Mouse (Mus musculus) heart, adult 9 months (tissue): ENCODE measurements around the gene Map3k15.

Experiments
- DNase-seq, 2 experiments: peaks; one replicate each; pipeline ENCODE4 v3.0.0; 2022; ENCODE audit warnings: low spot score in 2 of 2

Map3k15 gene

GRCm38 (mm10) chrX:159988002-159988960 lies at the start of gene Map3k15:
TSS of gene Map3k15 (plus strand) at chrX:159988433.
- DNase-seq: peak; percentile 5 to 27

- DNase-seq: peak; percentile 56
These were observed 45.7 kb upstream of the Map3k15 start for GRCm38 (mm10) chrX:159942569-159942968.

GRCm38 (mm10) chrX:159943586-159943985 lies 44.6 kb upstream of the Map3k15 start:
- no peak for DNase-seq

GRCm38 (mm10) chrX:159953546-159954429 lies 34.4 kb upstream of the Map3k15 start:
- no peak for DNase-seq

GRCm38 (mm10) chrX:159954430-159954779 lies 33.8 kb upstream of the Map3k15 start:
- no peak for DNase-seq

GRCm38 (mm10) chrX:159955433-159955832 lies 32.8 kb upstream of the Map3k15 start:
- no peak for DNase-seq

- no peak for DNase-seq
These were observed 26.8 kb upstream of the Map3k15 start for GRCm38 (mm10) chrX:159961385-159961784.

GRCm38 (mm10) chrX:159963273-159963672 lies 25.0 kb upstream of the Map3k15 start:
- DNase-seq: peak; percentile 29 to 71

- DNase-seq: peak in 1 of 2 experiments; percentile 2
These were observed 24.3 kb upstream of the Map3k15 start for GRCm38 (mm10) chrX:159963925-159964324.

GRCm38 (mm10) chrX:159969025-159969424 lies 19.2 kb upstream of the Map3k15 start:
- no peak for DNase-seq

- DNase-seq: no peak
These were observed 17.0 kb upstream of the Map3k15 start for GRCm38 (mm10) chrX:159971091-159971779.

- DNase-seq: no peak
These were observed 14.5 kb upstream of the Map3k15 start for GRCm38 (mm10) chrX:159973730-159974129.

- no peak for DNase-seq
These were observed 12.0 kb upstream of the Map3k15 start for GRCm38 (mm10) chrX:159976243-159976642.

GRCm38 (mm10) chrX:159995808-159996207 lies 7.6 kb downstream of the Map3k15 start:
- DNase-seq: no peak

GRCm38 (mm10) chrX:160053306-160053705 lies 65.1 kb downstream of the Map3k15 start:
- no peak for DNase-seq

GRCm38 (mm10) chrX:160054643-160055042 lies 66.4 kb downstream of the Map3k15 start:
- no peak for DNase-seq

GRCm38 (mm10) chrX:160091973-160092372 lies 103.7 kb downstream of the Map3k15 start:
- no peak for DNase-seq

- DNase-seq: no peak
These were observed 119.6 kb downstream of the Map3k15 start for GRCm38 (mm10) chrX:160107817-160108216.

GRCm38 (mm10) chrX:160113777-160114176 lies 125.5 kb downstream of the Map3k15 start:
- no peak for DNase-seq

- no peak for DNase-seq
These were observed 127.8 kb downstream of the Map3k15 start for GRCm38 (mm10) chrX:160116074-160116473.

GRCm38 (mm10) chrX:160116658-160117057 lies 128.4 kb downstream of the Map3k15 start:
- peak in 1 of 2 experiments; percentile 27 for DNase-seq
